Mouse (Mus musculus) MEL-GATA-1-ER (cell line): Measurements from ENCODE around the gene Cenpt.
A peak's percentile ranks its signal among the peaks of the same experiment; 100 is the strongest.
"Not testable (repeated sequence)": the region's sequence is repeated elsewhere in the genome, so short reads cannot be mapped to it uniquely, and the experiment has no call there.

Source experiments
- DNase-seq: peaks from one replicate; pipeline ENCODE4 v3.0.0-alpha.2; 2012; ENCODE audit warnings: low read depth; ENCODE audit errors: extremely low read depth

The Cenpt gene

GRCm38 (mm10) chr8:105854715-105855216 is 1.7 kb upstream of the Cenpt start, which contains the start of gene Thap11:
Thap11 (plus strand) TSS chr8:105855132.
- peak; percentile 86 for DNase-seq

GRCm38 (mm10) chr8:105854303-105854702 is 1.2 kb upstream of the Cenpt start:
- no peak for DNase-seq

- no peak for DNase-seq
Measured at GRCm38 (mm10) chr8:105852146-105852729, 840 bp downstream of the Cenpt start.

GRCm38 (mm10) chr8:105851651-105852143 is 1.4 kb downstream of the Cenpt start:
- DNase-seq = peak; percentile 88

- DNase-seq = no peak
Measured at GRCm38 (mm10) chr8:105850611-105851010, 2.5 kb downstream of the Cenpt start.

GRCm38 (mm10) chr8:105850014-105850413 is 3.1 kb downstream of the Cenpt start:
- no peak for DNase-seq

- DNase-seq = no peak
Measured at GRCm38 (mm10) chr8:105846678-105847077, 6.4 kb downstream of the Cenpt start.

- no peak for DNase-seq
Measured at GRCm38 (mm10) chr8:105839209-105839608, 13.9 kb downstream of the Cenpt start.

GRCm38 (mm10) chr8:105836991-105837390 is 16.1 kb downstream of the Cenpt start:
- DNase-seq = no peak

- DNase-seq = peak; percentile 57
Measured at GRCm38 (mm10) chr8:105835318-105835717, 17.8 kb downstream of the Cenpt start.

GRCm38 (mm10) chr8:105833740-105834139 is 19.3 kb downstream of the Cenpt start:
- DNase-seq = not testable (repeated sequence)

- DNase-seq = peak; percentile 99
Measured at GRCm38 (mm10) chr8:105826861-105827848, 25.9 kb downstream of the Cenpt start, which contains the start of the genes Ranbp10 and Tsnaxip1. Ranbp10 (minus strand) TSS chr8:105827350. Tsnaxip1 (plus strand) TSS chr8:105827731.

- DNase-seq = no peak
Measured at GRCm38 (mm10) chr8:105826379-105826778, 26.7 kb downstream of the Cenpt start.

- no peak for DNase-seq
Measured at GRCm38 (mm10) chr8:105825506-105825905, 27.6 kb downstream of the Cenpt start.

GRCm38 (mm10) chr8:105820925-105821324 is 32.2 kb downstream of the Cenpt start:
- DNase-seq = peak; percentile 82

- no peak for DNase-seq
Measured at GRCm38 (mm10) chr8:105819659-105820058, 33.4 kb downstream of the Cenpt start.

- no peak for DNase-seq
Measured at GRCm38 (mm10) chr8:105813241-105813640, 39.8 kb downstream of the Cenpt start.

GRCm38 (mm10) chr8:105812511-105812910 is 40.6 kb downstream of the Cenpt start:
- DNase-seq = no peak

- DNase-seq = no peak
Measured at GRCm38 (mm10) chr8:105811543-105811942, 41.5 kb downstream of the Cenpt start.

GRCm38 (mm10) chr8:105811061-105811460 is 42.0 kb downstream of the Cenpt start:
- DNase-seq = no peak

GRCm38 (mm10) chr8:105810245-105810786 is 42.8 kb downstream of the Cenpt start:
- DNase-seq = peak; percentile 60
